Mouse (Mus musculus) embryonic facial prominence, embryonic 11.5 days (tissue): ENCODE measurements around the gene Hmg20b. TPM values are rescaled to one million over a fixed set of nuclear protein-coding genes. Genes with fewer than 3 reads are reported as not detected.

Source experiments
- ATAC-seq: fragments of 200-750 bp; cut with Nextera tagmentation; replicated peaks from 2 replicates; pipeline ENCODE4 v1.8.0; 2017; ENCODE audit warnings: low read depth; ENCODE audit not compliant: insufficient number of reproducible peaks, low FRiP score, low TSS enrichment
- DNase-seq: peaks from one replicate; pipeline ENCODE4 v3.0.0-alpha.2; 2015; ENCODE audit warnings: low spot score
- H3K27ac ChIP-seq: fragments of 300-500 bp; sonication (generic); replicated peaks from 2 replicates; pipeline ENCODE4 v1.5.1; 2014; ENCODE audit warnings: mild to moderate bottlenecking, low read depth, low read length, control low read depth
- H3K27me3 ChIP-seq: fragments of 300-500 bp; sonication (generic); 2 replicates; pipeline ENCODE4 v1.6.1; 2014; ENCODE audit warnings: mild to moderate bottlenecking, low read length, moderate library complexity, mixed read lengths; ENCODE audit not compliant: control insufficient read depth, insufficient read depth
- H3K36me3 ChIP-seq: fragments of 300-500 bp; sonication (generic); replicated peaks from 2 replicates; pipeline ENCODE4 v1.6.1; 2014; ENCODE audit warnings: low read depth, mild to moderate bottlenecking, low read length, moderate library complexity, mixed read lengths; ENCODE audit not compliant: control insufficient read depth, insufficient read depth
- H3K4me1 ChIP-seq: fragments of 300-500 bp; sonication (generic); 2 replicates; pipeline ENCODE4 v1.6.1; 2014; ENCODE audit warnings: low read length, mixed read lengths; ENCODE audit not compliant: control insufficient read depth, insufficient read depth
- H3K4me2 ChIP-seq: fragments of 300-500 bp; sonication (generic); 2 replicates; pipeline ENCODE4 v1.6.1; 2014; ENCODE audit warnings: low read depth, mild to moderate bottlenecking, control low read depth, low read length, moderate library complexity
- H3K4me3 ChIP-seq: fragments of 300-500 bp; sonication (generic); 2 replicates; pipeline ENCODE4 v1.5.1; 2014; ENCODE audit warnings: low read depth, low read length, control low read depth
- H3K9ac ChIP-seq: fragments of 300-500 bp; sonication (generic); replicated peaks from 2 replicates; pipeline ENCODE4 v1.6.1; 2014; ENCODE audit warnings: mild to moderate bottlenecking, control low read depth, low read length
- H3K9me3 ChIP-seq: fragments of 300-500 bp; sonication (generic); replicated peaks from 2 replicates; pipeline ENCODE4 v1.6.1; 2016; ENCODE audit warnings: mild to moderate bottlenecking, low read length, inconsistent platforms, mixed read lengths; ENCODE audit not compliant: control insufficient read depth
- WGBS: fragments of 180-500 bp; shearing (Covaris S2); extraction: QIAGEN DNeasy Blood & Tissue Kit; methylation state at CpG from one replicate; pipeline ENCODE4 v1.1.7; 2014; 5-methylcytosine and 5-hydroxymethylcytosine counted together
- polyA plus RNA-seq: library from polyadenylated mRNA; unstranded; fragments of >200 nt; fragmentation: Nextera tagmentation; extraction: Ambion mirVana; gene quantifications from 2 replicates; pipeline ENCODE4 v1.2.1, GENCODE M21; 2014

Gene Hmg20b
- polyA plus RNA-seq, 1 experiment from 2014 or later: 97.9 TPM

GRCm38 (mm10) chr10:81345162-81345534 is 5.1 kb downstream of the Hmg20b start:
- no peak for ATAC-seq

DNA sequence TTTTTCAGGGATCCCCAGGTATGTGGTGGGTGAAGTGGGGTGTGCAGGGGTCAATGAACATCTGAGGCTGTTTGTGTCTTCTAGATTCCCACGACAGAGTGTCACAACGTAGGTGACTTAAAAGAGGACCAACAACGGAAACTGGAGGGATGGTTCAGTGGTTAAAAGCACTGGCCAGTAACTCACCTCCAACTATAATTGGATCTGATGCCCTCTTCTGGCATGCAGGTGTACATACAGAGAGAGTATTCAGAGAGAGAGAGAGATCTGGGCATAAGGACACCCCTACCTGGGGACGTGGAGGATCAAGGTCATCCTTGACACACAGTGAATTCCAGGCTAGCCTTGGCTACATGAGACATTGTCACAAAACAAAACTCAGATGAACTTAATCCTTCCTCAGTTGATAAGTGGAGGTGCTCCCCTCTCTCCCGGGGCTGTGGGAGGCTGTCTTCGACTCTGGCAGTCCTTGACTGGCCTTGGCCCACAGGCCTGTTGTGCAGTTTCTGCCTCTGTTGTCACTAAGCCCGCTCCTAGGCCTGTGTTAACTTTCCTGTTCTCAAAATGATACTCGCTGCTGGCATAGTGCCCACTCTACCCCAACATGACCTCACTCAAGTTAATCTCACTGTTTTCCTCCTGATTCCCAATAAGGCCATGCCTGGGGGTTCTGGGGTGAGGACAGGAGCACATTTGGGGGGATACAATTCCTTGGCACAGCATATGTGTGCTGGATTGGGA is 5.7 kb downstream of the Hmg20b start:
- no peak overlapping the region for H3K9ac ChIP-seq
- no peak overlapping the region for H3K27ac ChIP-seq
- DNase-seq (no peak), ATAC-seq (no peak)
- H3K4me2 ChIP-seq: no peak overlapping the region
- peaks cover 34% of the 10 kb centered on the region for H3K27me3 ChIP-seq
- H3K36me3 ChIP-seq: no peaks in the 10 kb centered on the region; the same call in none of the 2 replicates
- peaks cover 12% of the 10 kb centered on the region for H3K4me1 ChIP-seq
- no peaks in the 10 kb centered on the region for H3K9me3 ChIP-seq
- 56% methylated on average over 8 of the region's 8 CpGs for WGBS
- H3K4me3 ChIP-seq: no peak overlapping the region

More at GRCm38 (mm10) chr10:81345162-81345534, 5.1 kb downstream of the Hmg20b start:
- H3K36me3 ChIP-seq: no peaks in the 10 kb centered on the region; the same call in none of the 2 replicates
- WGBS: 84% methylated on average over 4 of the region's 4 CpGs
- no peak overlapping the region for H3K4me3 ChIP-seq
- H3K27me3 ChIP-seq: peaks cover 34% of the 10 kb centered on the region
- H3K4me2 ChIP-seq: no peak overlapping the region
- H3K27ac ChIP-seq: no peak overlapping the region
- H3K9me3 ChIP-seq: no peaks in the 10 kb centered on the region
- no peak overlapping the region for H3K9ac ChIP-seq
- no peak for DNase-seq
- H3K4me1 ChIP-seq: peaks cover 12% of the 10 kb centered on the region

GRCm38 (mm10) chr10:81342686-81343505 is 7.4 kb downstream of the Hmg20b start, which contains the start of gene Gipc3:
Gene Gipc3 (minus strand): TSS chr10:81343266.
- Histone ChIP-seq H3K27ac (no peak within 1 kb of the TSS), H3K27me3 (peaks cover 34% of the 10 kb centered on the region), H3K4me2 (peak within 1 kb of the TSS; percentile 65), H3K9me3 (no peaks in the 10 kb centered on the region), H3K36me3 (no peaks in the 10 kb centered on the region; the same call in 1 of the 2 replicates), H3K9ac (peak within 1 kb of the TSS; percentile 48), H3K4me3 (peak within 1 kb of the TSS; percentile 40), H3K4me1 (peaks cover 6% of the 10 kb centered on the region; the same call in 1 of the 2 replicates)
- DNase-seq: no peak
- ATAC-seq: no peak
- 6% methylated on average over 49 of the region's 67 CpGs for WGBS

DNA sequence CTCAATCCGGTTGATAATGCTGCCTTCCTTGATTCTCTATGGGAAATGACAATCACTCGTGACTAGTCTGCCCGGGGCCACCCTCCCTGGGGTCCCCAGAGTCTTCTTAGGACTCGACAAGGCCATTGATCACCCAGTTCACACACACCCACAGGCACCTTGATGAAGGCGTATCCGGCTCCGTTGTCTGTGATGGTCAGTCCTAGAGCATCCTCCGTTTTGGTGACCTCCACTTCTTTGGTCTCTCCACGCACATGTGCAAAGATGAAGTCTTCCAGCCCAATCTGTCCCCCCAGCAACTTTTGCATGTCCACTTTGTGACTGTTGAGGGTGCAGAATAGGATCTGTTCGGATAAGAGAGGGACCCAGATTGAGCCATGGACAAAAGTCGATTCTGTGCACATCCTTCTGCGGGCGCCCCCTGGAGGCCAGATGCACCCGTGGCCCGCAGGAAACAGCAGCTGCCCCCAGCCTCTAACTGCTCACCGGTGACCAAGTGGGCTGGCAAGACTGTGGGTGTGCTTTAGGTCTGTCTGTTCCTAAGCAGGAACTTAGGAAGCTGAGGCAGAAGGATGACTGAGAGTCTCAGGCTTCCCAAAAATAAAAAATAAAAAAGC is 8.8 kb downstream of the Hmg20b start:
- H3K9me3 ChIP-seq: no peaks in the 10 kb centered on the region
- H3K27ac ChIP-seq: no peak overlapping the region
- H3K4me2 ChIP-seq: no peak overlapping the region
- H3K9ac ChIP-seq: no peak overlapping the region
- WGBS: 33% methylated on average over 16 of the region's 16 CpGs
- no peak overlapping the region for H3K4me3 ChIP-seq
- peaks cover 34% of the 10 kb centered on the region for H3K27me3 ChIP-seq
- no peak for ATAC-seq
- H3K36me3 ChIP-seq: no peaks in the 10 kb centered on the region; the same call in 1 of the 2 replicates
- peak; percentile 75 for DNase-seq
- peaks cover 6% of the 10 kb centered on the region; the same call in 1 of the 2 replicates for H3K4me1 ChIP-seq

GRCm38 (mm10) chr10:81340551-81341332 is 9.5 kb downstream of the Hmg20b start:
- H3K4me1 ChIP-seq: peaks cover 6% of the 10 kb centered on the region; the same call in 1 of the 2 replicates
- ATAC-seq (no peak), DNase-seq (no peak)
- H3K27ac ChIP-seq: no peak overlapping the region
- H3K4me3 ChIP-seq: no peak overlapping the region
- no peaks in the 10 kb centered on the region; the same call in 1 of the 2 replicates for H3K36me3 ChIP-seq
- WGBS: 35% methylated on average over 17 of the region's 17 CpGs
- H3K27me3 ChIP-seq: peaks cover 34% of the 10 kb centered on the region
- no peak overlapping the region for H3K9ac ChIP-seq
- H3K9me3 ChIP-seq: no peaks in the 10 kb centered on the region
- no peak overlapping the region for H3K4me2 ChIP-seq

GRCm38 (mm10) chr10:81336558-81336957 is 13.7 kb downstream of the Hmg20b start:
- Histone ChIP-seq H3K27me3 (peaks cover 16% of the 10 kb centered on the region; the same call in 1 of the 2 replicates), H3K27ac (no peak overlapping the region), H3K4me2 (no peak overlapping the region), H3K4me3 (no peak overlapping the region), H3K4me1 (peaks cover 5% of the 10 kb centered on the region), H3K9ac (no peak overlapping the region), H3K36me3 (no peaks in the 10 kb centered on the region), H3K9me3 (no peaks in the 10 kb centered on the region)
- no peak for ATAC-seq
- 92% methylated on average over 4 of the region's 4 CpGs for WGBS
- DNase-seq: no peak
